Mouse (Mus musculus) kidney, embryonic 14.5 days (tissue): ENCODE measurements around the gene Gm26620. TPM values are rescaled to one million over a fixed set of nuclear protein-coding genes. Genes with fewer than 3 reads are reported as not detected.

Experiments used
- ATAC-seq: fragments of 200-750 bp; cut with Nextera tagmentation; 2 replicates; pipeline ENCODE4 v1.8.0; 2017; ENCODE audit warnings: moderate number of reproducible peaks, mild to moderate bottlenecking, moderate TSS enrichment, moderate library complexity; ENCODE audit not compliant: low FRiP score, low TSS enrichment
- H3K27ac ChIP-seq: fragments of 300-500 bp; sonication (generic); 2 replicates; pipeline ENCODE4 v1.5.1; 2014; ENCODE audit warnings: low read depth, mild to moderate bottlenecking, low read length, moderate library complexity, mixed read lengths
- H3K27me3 ChIP-seq: fragments of 300-500 bp; sonication (generic); 2 replicates; pipeline ENCODE4 v1.6.1; 2014; ENCODE audit warnings: mild to moderate bottlenecking, low read length; ENCODE audit not compliant: control insufficient read depth, insufficient read depth
- H3K36me3 ChIP-seq: fragments of 300-500 bp; sonication (generic); 2 replicates; pipeline ENCODE4 v1.6.1; 2014; ENCODE audit warnings: low read length, mixed read lengths; ENCODE audit not compliant: control insufficient read depth, insufficient read depth
- H3K4me1 ChIP-seq: fragments of 300-500 bp; sonication (generic); 2 replicates; pipeline ENCODE4 v1.6.1; 2014; ENCODE audit warnings: low read length, mixed read lengths; ENCODE audit not compliant: control insufficient read depth, insufficient read depth
- H3K4me2 ChIP-seq: fragments of 300-500 bp; sonication (generic); replicated peaks from 2 replicates; pipeline ENCODE4 v1.6.1; 2014; ENCODE audit warnings: low read depth, mild to moderate bottlenecking, low read length
- H3K4me3 ChIP-seq: fragments of 300-500 bp; sonication (generic); 2 replicates; pipeline ENCODE4 v1.5.1; 2014; ENCODE audit warnings: mild to moderate bottlenecking, low read length
- H3K9ac ChIP-seq: fragments of 300-500 bp; sonication (generic); 2 replicates; pipeline ENCODE4 v1.6.1; 2014; ENCODE audit warnings: low read depth, mild to moderate bottlenecking, low read length, moderate library complexity
- H3K9me3 ChIP-seq: fragments of 300-500 bp; sonication (generic); 2 replicates; pipeline ENCODE4 v1.6.1; 2016; ENCODE audit warnings: low read length; ENCODE audit not compliant: control insufficient read depth
- WGBS: fragments of 180-500 bp; shearing (Covaris S2); extraction: QIAGEN DNeasy Blood & Tissue Kit; methylation state at CpG from one replicate; pipeline ENCODE4 v1.1.7; 2014; 5-methylcytosine and 5-hydroxymethylcytosine counted together
- polyA plus RNA-seq: library from polyadenylated mRNA; unstranded; fragments of >200 nt; fragmentation: Nextera tagmentation; extraction: Ambion mirVana; gene quantifications from 2 replicates; pipeline ENCODE4 v1.2.1, GENCODE M21; 2014

Gene Gm26620
- polyA plus RNA-seq: 0.69 TPM in 1 of 2 replicates, not detected in the other

DNA sequence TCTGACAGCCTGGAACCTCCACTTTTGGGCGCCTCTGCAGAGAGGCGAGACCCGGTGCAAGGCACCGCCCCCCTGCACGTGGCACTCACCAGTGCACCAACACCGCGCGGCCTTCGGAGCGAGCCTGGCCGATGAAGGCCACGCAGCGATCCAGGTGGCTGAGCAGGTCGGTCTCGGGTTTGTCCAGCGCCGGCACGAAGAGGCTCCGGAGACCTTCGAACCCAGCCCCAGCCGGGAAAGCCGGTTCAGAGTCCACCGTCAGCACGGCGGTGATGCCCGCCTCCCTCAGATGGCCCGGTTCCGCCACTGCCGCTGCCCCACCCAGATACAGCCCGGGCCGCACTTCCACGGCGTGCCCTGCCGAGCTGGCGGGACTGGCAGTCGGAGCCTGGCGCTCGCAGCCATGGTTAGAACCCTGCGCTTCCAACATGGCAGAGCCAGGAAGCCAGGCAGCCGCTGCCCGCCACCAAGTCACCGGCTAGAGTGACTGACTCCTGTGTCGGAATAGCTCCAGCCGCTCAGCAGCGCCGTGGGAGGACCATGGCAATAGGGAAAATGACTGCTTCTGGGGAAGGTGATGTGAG, at the start of gene Gm26620, which contains the start of gene Dusp12:
TSS of gene Gm26620 (plus strand) at position 88 of the 584 bp plus-strand sequence.
TSS of gene Dusp12 (minus strand) at position 563 of the 584 bp plus-strand sequence.
- Histone ChIP-seq H3K4me1 (no peaks in the 10 kb centered on the region), H3K27ac (peak within 1 kb of the TSS; percentile 73; the same call in 1 of the 2 replicates), H3K9me3 (no peaks in the 10 kb centered on the region), H3K27me3 (no peaks in the 10 kb centered on the region), H3K4me3 (peak within 1 kb of the TSS; percentile 79), H3K4me2 (peak within 1 kb of the TSS; percentile 57), H3K9ac (peak within 1 kb of the TSS; percentile 79), H3K36me3 (peaks cover 14% of the 10 kb centered on the region; the same call in 1 of the 2 replicates)
- under 1% methylated on average over 46 of the region's 46 CpGs for WGBS
- peak; percentile 92 for ATAC-seq

DNA sequence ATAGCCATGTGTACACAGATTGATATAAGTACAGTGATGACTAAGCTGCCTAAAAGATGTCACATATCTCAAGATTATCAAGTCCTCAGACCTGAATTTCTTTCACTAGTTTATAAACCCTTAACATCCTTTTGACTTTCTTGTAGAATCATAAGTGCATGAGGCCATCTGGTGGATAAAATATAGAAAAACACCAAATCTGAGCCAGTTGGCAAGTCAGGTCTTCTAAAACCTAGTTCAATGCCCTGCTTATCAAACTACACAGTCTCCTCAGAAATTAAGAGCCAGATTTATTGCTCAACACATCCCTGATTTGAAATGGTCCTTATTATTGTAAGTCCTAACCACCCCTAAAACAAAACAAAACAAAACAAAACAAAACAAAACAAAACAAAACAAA, 45.2 kb upstream of the Gm26620 start:
- no peak overlapping the region for H3K4me2 ChIP-seq
- H3K4me3 ChIP-seq: no peak overlapping the region
- H3K9ac ChIP-seq: no peak overlapping the region
- ATAC-seq: no peak
- H3K9me3 ChIP-seq: no peaks in the 10 kb centered on the region
- no peak overlapping the region for H3K27ac ChIP-seq
- peaks cover 2% of the 10 kb centered on the region; the same call in 1 of the 2 replicates for H3K36me3 ChIP-seq
- H3K27me3 ChIP-seq: no peaks in the 10 kb centered on the region
- H3K4me1 ChIP-seq: no peaks in the 10 kb centered on the region

DNA sequence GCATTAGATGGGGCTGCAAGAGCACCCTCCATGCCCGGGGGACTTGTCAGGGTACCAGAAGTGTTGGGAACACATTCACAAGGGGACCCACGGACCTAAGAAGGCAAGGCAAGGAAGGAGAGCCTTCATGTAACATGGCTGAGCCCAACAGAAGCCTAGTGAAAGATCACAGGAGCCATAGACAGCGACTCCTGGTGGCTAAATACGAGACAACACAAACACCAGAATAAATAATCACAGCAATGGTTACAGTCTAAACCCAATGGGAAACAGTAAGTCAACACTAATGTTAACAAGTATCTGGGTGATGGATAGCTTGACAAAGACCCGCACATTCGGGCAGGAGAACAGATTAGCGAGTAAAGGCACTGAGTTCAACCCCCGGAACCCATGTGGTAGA, 40.5 kb upstream of the Gm26620 start:
- H3K9me3 ChIP-seq: no peaks in the 10 kb centered on the region
- no peak overlapping the region for H3K4me2 ChIP-seq
- no peak overlapping the region for H3K9ac ChIP-seq
- no peak overlapping the region for H3K27ac ChIP-seq
- H3K4me1 ChIP-seq: no peaks in the 10 kb centered on the region
- H3K4me3 ChIP-seq: no peak overlapping the region
- 58% methylated on average over 8 of the region's 8 CpGs for WGBS
- no peaks in the 10 kb centered on the region for H3K27me3 ChIP-seq
- no peak for ATAC-seq
- H3K36me3 ChIP-seq: no peaks in the 10 kb centered on the region; the same call in 1 of the 2 replicates

- Histone ChIP-seq H3K9me3 (no peaks in the 10 kb centered on the region), H3K9ac (no peak overlapping the region), H3K27ac (no peak overlapping the region), H3K27me3 (no peaks in the 10 kb centered on the region), H3K36me3 (no peaks in the 10 kb centered on the region; the same call in 1 of the 2 replicates), H3K4me3 (no peak overlapping the region), H3K4me1 (no peaks in the 10 kb centered on the region), H3K4me2 (no peak overlapping the region)
- ATAC-seq: no peak
- 55% methylated on average over 10 of the region's 10 CpGs for WGBS
Measured at GRCm38 (mm10) chr1:170845448-170846307, 39.2 kb upstream of the Gm26620 start.

GRCm38 (mm10) chr1:170850007-170850406, 34.9 kb upstream of the Gm26620 start:
- no peak overlapping the region for H3K27ac ChIP-seq
- WGBS: 95% methylated on average over 2 of the region's 2 CpGs
- ATAC-seq: no peak
- no peak overlapping the region for H3K9ac ChIP-seq
- H3K4me3 ChIP-seq: no peak overlapping the region
- no peaks in the 10 kb centered on the region for H3K27me3 ChIP-seq
- H3K4me2 ChIP-seq: no peak overlapping the region
- H3K4me1 ChIP-seq: no peaks in the 10 kb centered on the region
- H3K36me3 ChIP-seq: no peaks in the 10 kb centered on the region; the same call in 1 of the 2 replicates
- no peaks in the 10 kb centered on the region for H3K9me3 ChIP-seq

- WGBS: 89% methylated on average over 23 of the region's 23 CpGs
- no peak for ATAC-seq
- H3K4me2 ChIP-seq: no peak overlapping the region
- no peak overlapping the region for H3K27ac ChIP-seq
- no peak overlapping the region for H3K9ac ChIP-seq
- H3K9me3 ChIP-seq: no peaks in the 10 kb centered on the region
- H3K36me3 ChIP-seq: no peaks in the 10 kb centered on the region; the same call in 1 of the 2 replicates
- no peaks in the 10 kb centered on the region for H3K4me1 ChIP-seq
- no peak overlapping the region for H3K4me3 ChIP-seq
- H3K27me3 ChIP-seq: no peaks in the 10 kb centered on the region
Measured at GRCm38 (mm10) chr1:170850637-170851624, 33.9 kb upstream of the Gm26620 start.

DNA sequence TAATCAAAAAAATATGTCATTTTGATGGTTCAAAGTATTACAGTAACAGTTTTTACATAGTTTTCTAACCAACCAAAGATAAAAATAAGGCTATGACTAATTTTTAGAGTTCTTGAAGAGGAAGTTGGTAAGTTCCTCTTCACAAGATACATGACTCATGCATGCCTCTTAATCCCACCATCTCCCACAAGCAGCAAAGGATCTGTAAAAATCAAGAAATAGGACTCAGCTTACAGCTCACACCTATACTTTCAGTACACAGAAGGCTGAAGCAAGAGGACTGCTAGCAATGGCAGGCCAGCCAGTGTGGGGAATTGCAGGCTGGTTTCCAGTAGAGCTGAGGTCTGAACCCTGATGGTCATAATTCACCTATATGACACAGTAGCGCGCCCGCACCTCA, 31.3 kb upstream of the Gm26620 start:
- Histone ChIP-seq H3K4me3 (no peak overlapping the region), H3K27me3 (no peaks in the 10 kb centered on the region), H3K27ac (no peak overlapping the region), H3K9me3 (no peaks in the 10 kb centered on the region), H3K9ac (no peak overlapping the region), H3K4me1 (no peaks in the 10 kb centered on the region), H3K4me2 (no peak overlapping the region), H3K36me3 (no peaks in the 10 kb centered on the region; the same call in 1 of the 2 replicates)
- ATAC-seq: no peak
- WGBS: 75% methylated on average over 3 of the region's 3 CpGs

GRCm38 (mm10) chr1:170855056-170855760, 29.7 kb upstream of the Gm26620 start:
- 91% methylated on average over 13 of the region's 13 CpGs for WGBS
- ATAC-seq: no peak
- H3K4me1 ChIP-seq: no peaks in the 10 kb centered on the region
- no peak overlapping the region for H3K9ac ChIP-seq
- H3K4me3 ChIP-seq: no peak overlapping the region
- H3K27me3 ChIP-seq: no peaks in the 10 kb centered on the region
- H3K4me2 ChIP-seq: no peak overlapping the region
- H3K27ac ChIP-seq: no peak overlapping the region
- H3K36me3 ChIP-seq: no peaks in the 10 kb centered on the region; the same call in 1 of the 2 replicates
- no peaks in the 10 kb centered on the region for H3K9me3 ChIP-seq
